Mouse (Mus musculus) fibroblast of lung, adult 2 months (primary cell): ENCODE measurements around the gene Wdr91.
A peak's percentile ranks its signal among the peaks of the same experiment; 100 is the strongest.

Source experiments
- DNase-seq: peaks from one replicate; pipeline ENCODE4 v3.0.0-alpha.2; 2011; ENCODE audit warnings: low read depth

The Wdr91 gene

GRCm38 (mm10) chr6:34914462-34914861 is 3.8 kb upstream of the Wdr91 start:
- DNase-seq: no peak

- DNase-seq: no peak
These were observed 2.8 kb upstream of the Wdr91 start for GRCm38 (mm10) chr6:34913341-34914040.

DNA sequence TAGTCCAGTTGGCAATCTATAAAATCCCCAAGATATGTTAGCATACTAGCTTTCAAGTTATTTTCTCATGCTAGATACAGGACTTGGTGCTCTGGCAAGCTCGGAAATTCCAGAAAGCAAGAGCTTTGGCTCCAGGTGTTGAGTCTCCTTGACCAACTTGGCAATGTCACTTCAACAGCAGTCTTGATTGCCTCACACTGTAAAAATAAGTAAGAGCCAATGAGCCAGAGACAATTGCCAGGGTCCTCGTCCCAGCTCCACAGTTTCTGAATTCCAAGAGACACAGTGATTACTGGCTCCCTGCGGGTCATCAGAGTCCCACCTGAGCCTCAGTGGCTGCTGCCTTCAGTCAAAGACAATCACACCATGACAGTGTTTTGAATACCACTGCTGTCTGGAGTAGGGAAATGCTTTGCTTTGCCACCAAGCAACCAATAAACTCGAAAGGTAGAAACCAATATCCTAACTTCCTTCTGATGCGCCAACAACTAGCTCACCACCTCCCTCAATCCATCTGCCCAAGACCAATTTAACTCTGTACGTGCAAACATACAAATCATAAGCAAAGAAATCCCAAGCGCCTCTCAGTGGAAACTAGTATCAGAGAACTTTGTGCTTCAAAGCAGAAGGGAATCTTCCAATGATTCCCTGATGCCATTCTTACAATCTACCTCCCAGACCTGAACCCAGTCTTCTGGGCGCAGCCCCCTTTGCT is 888 bp downstream of the Wdr91 start:
- no peak for DNase-seq

GRCm38 (mm10) chr6:34907696-34908260 is 2.9 kb downstream of the Wdr91 start:
- no peak for DNase-seq

- no peak for DNase-seq
These were observed 3.5 kb downstream of the Wdr91 start for GRCm38 (mm10) chr6:34907121-34907614.

DNA sequence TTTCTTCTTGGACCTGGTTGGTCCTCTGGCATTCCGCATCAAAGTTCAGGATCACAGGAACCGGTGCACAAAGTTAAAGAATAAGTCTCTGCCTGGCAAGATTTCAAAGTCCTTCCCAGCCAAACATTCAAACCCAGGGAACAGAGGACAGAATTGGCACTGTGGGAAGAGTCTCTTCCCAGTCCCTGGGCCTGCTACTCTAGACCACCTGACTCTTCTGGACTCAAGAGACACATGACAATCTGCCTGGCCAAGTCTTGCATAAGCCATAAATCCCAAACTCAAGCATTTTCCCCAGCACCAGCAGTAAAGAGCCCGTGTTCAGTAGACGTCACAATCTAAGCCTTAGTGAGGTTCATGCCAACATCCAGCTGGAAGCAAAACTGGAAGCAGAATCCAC is 4.0 kb downstream of the Wdr91 start:
- no peak for DNase-seq

GRCm38 (mm10) chr6:34906125-34906524 is 4.6 kb downstream of the Wdr91 start:
- DNase-seq: no peak

DNA sequence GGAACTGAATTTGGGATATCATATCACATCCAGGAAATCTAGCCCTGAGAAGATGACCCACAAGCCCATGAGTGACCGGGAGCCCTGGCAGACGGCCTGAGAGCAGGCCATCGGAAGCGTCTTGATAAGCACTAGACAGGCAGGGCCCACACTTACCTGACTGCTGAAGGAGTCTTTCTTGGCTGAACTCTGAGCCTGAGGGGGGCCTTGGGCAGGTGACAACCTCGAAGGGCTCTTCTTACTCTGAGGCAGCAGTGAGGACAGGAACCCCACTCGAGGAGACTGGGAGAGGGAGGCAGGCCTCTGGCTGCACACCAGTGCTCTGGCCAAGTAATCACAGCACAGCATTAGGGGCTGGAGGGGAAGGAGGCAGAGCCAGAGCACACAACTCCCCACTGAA is 6.3 kb downstream of the Wdr91 start:
- no peak for DNase-seq

- no peak for DNase-seq
These were observed 6.8 kb downstream of the Wdr91 start for GRCm38 (mm10) chr6:34903851-34904250.

- no peak for DNase-seq
These were observed 7.2 kb downstream of the Wdr91 start for GRCm38 (mm10) chr6:34903441-34903840.

DNA sequence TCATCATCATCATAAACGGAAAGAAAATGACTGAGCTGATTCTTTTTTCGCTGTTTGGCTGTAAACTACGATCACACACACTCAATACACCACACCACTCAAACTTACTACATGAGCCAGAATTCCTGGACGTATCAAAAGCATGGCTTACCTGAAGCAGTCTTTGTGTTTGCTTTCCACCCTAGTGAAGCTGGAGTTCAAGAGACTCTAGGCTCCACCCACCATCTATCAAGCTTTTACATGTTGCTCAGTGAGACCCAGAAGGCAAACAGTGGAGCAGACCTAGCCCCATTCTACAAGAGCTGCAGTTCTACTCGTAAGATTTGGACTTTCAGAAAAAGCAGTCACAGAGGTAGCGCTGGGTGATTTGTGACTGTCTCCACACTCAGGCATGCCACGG is 8.1 kb downstream of the Wdr91 start:
- no peak for DNase-seq

DNA sequence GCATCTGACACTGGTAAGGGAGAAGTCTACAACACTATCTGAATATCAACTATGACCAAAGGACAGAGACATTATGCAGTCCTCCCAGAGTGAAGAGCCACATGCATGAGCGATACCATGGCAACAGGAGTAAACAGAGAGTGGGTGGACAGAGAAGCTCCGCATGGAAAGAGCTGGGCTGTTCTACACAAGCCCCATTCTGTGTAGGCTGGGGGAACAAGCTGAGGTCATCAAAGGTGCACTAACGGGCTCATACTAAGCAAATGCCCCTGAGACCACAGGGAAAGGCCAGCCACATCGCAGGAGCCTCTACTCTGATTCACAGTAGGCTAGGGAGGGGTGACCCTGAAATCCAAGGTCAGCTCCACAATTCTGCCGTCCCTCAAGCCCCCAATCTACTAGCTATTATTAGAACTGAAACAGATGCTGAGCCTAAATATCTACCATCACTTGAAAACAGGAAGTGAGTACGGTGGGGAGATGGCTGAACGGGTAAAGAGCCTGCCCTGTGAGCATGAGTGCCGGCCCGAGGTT is 8.7 kb downstream of the Wdr91 start:
- no peak for DNase-seq

DNA sequence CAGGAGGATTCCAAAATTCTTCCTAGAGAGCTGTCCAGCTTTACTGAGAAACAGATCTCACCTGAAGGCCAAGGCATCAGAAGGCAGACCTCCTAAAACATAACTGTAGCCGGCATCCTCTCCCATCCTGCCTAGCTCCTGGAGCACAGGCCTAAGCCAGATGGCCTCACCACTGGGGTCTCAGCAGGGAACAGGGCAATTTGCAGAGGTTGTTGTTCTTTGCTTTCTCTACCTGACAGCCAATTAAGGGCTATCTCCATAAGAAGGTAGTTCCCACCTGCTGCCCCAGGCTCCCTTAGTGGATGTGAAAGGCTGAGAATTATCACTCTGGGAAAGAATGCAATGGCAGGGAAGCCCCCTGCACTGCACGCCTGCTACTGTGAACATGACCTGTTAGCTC is 9.7 kb downstream of the Wdr91 start:
- DNase-seq: no peak

- DNase-seq: no peak
These were observed 11.5 kb downstream of the Wdr91 start for GRCm38 (mm10) chr6:34899127-34899526.

- DNase-seq: no peak
These were observed 14.4 kb downstream of the Wdr91 start for GRCm38 (mm10) chr6:34896168-34896780.

DNA sequence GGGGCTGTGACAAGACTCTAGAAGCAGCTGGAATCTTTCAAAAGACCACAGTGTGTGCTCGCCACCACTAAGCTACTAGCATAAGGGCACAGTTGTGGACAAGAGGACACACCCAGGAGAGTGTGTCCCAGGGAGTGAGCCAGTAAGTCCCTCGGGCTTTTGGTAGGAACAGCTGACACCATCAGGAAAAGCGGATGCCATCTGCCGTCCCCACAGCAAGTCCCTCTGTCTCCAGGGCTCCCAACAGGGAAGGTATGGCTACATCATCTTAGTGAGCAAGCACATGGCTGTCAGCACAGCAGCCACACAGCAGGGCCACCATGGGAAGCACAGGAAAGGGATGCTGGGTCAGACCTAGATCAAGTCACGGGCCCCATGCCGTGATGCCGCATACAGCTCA is 15.1 kb downstream of the Wdr91 start:
- DNase-seq: no peak

DNA sequence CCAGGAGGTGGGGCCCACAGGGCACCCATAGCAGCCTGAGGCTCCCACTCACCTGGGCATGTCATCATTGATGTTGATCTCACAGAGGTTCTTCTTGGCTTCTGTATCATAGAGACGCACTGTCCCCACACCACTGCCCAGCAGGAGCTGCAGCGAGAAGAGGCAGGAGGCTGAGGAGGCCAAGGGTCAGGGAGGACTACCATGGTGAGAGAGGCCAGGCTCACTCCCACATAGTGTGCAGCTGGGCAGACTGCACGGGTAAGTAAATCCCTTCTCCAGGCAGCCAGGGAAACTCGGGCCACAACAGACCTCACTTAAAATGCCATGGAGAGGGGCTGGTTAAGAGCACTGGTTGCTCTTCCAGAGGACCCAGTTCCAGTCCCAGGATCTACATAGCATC is 21.5 kb downstream of the Wdr91 start:
- DNase-seq: no peak

DNA sequence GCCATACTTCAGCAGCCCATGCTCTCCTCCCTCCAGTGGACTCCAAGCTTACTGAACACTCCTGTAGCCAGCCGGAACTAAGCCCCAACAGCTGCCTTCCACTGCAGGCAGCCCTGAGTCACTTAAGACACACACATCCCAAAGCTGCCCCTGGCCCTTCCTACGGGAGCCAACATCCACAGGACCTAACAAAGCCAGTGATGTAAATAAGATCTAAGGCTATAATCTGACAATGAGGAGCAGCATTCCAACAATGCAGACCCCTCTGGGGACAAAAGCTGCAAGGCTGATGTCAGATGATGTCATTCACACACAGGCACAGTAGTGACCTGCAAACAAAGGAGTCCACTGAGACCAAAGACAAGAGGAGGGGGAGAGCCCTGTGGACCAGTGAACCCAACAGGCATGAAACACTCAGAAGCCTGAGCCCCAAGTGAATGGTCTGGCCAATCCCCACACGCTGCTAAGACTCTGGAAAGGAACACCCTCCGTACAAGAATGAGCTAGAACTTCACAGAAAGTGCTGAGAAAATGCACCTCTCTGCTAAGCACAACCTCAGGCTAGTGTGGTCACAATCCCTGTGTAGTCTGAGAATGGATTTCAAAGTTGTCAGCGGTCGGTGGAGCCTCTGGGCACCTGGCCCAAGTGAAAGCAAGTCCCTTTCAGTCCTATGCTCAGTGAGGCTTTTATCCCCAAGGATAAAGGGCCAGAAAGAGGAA is 23.4 kb downstream of the Wdr91 start:
- no peak for DNase-seq

- no peak for DNase-seq
These were observed 26.0 kb downstream of the Wdr91 start for GRCm38 (mm10) chr6:34884724-34885123.

DNA sequence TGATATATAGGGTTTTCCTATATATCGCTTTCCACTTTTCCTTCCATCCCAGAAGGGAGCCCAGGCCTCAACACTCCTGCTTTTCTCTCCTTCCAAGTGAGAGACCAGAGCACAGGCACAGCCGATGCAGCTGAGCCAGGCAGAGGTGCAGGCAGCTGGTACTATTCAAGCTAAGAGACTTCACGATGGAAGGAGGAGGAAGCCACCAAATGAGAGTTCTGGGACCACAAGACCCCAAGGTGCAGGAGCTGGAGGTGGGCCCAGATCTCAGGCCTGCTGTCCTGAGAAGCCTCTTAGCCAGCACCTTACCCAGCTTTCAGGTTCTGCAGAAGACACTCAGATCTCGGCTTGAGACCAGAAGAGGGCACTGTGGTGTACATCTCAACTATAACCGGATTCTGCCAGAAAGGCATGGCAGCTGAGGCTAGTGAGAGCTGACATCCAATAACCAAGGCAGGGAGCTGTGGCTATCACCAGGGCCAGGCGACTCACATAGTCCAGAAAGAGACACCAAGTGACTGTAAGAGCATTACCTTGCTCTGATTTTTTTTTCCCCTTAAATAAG is 30.7 kb downstream of the Wdr91 start:
- DNase-seq: peak; percentile 15

DNA sequence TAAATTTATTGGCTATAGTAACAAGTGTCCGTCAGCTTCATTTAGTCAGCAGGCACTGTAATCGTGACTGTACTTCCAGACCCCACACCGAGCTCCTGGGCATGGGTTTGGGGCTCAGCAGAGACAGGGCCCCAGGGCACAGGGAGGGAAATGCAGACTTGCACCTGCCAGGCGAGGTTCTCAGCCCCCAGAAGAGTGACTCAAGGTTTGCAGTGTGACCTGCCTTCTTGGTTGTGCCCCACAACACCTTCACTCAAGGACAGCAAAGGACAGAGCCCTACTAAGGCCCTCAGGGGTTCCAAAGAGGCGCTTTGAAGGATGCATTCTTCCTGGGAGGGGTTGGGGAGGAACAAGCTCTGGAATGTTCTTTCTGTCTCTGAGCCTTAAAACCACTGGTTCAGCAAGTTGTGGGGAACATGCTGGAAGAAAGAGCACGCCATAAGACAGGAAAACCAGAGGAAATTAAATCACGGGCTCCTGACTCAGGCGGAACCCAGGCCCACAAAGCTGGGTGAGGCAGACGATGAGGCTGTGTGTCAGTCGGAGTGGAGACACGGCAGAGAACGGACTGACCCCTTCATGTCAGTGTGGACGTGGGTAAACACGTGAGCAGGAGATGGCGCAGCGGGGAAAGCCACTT is 31.5 kb downstream of the Wdr91 start:
- DNase-seq: no peak
